Mouse (Mus musculus) limb, embryonic 15.5 days (tissue): ENCODE measurements around the gene Pnpt1. TPM values are rescaled to one million over a fixed set of nuclear protein-coding genes. Genes with fewer than 3 reads are reported as not detected.
A peak's percentile ranks its signal among the peaks of the same experiment; 100 is the strongest.

Source experiments
- ATAC-seq: fragments of 200-750 bp; cut with Nextera tagmentation; 2 replicates; pipeline ENCODE4 v1.8.0; 2017; ENCODE audit warnings: low read depth, moderate TSS enrichment; ENCODE audit not compliant: insufficient number of reproducible peaks, low FRiP score, low TSS enrichment
- H3K27ac ChIP-seq: fragments of 300-500 bp; sonication (generic); 2 replicates; pipeline ENCODE4 v1.5.1; 2015; ENCODE audit warnings: moderate library complexity, mild to moderate bottlenecking, inconsistent platforms
- H3K27me3 ChIP-seq: fragments of 300-500 bp; sonication (generic); 2 replicates; pipeline ENCODE4 v1.6.1; 2015; ENCODE audit warnings: inconsistent platforms
- H3K36me3 ChIP-seq: fragments of 300-500 bp; sonication (generic); 2 replicates; pipeline ENCODE4 v1.6.1; 2015; ENCODE audit warnings: inconsistent platforms
- H3K4me1 ChIP-seq: fragments of 300-500 bp; sonication (generic); 2 replicates; pipeline ENCODE4 v1.6.1; 2015; ENCODE audit warnings: inconsistent platforms
- H3K4me2 ChIP-seq: fragments of 300-500 bp; sonication (generic); 2 replicates; pipeline ENCODE4 v1.6.1; 2015; ENCODE audit warnings: mild to moderate bottlenecking, inconsistent platforms
- H3K4me3 ChIP-seq: fragments of 300-500 bp; sonication (generic); 2 replicates; pipeline ENCODE4 v1.5.1; 2015; ENCODE audit warnings: mild to moderate bottlenecking, inconsistent platforms
- H3K9ac ChIP-seq: fragments of 300-500 bp; sonication (generic); 2 replicates; pipeline ENCODE4 v1.6.1; 2015; ENCODE audit warnings: inconsistent platforms
- H3K9me3 ChIP-seq: fragments of 300-500 bp; sonication (generic); 2 replicates; pipeline ENCODE4 v1.6.1; 2016; ENCODE audit warnings: inconsistent platforms
- WGBS: fragments of 180-500 bp; shearing (Covaris S2); methylation state at CpG from one replicate; pipeline ENCODE4 v1.1.7; 2015; 5-methylcytosine and 5-hydroxymethylcytosine counted together
- polyA plus RNA-seq: library from polyadenylated mRNA; unstranded; fragments of >200 nt; fragmentation: Nextera tagmentation; extraction: Ambion mirVana; gene quantifications from 2 replicates; pipeline ENCODE4 v1.2.1, GENCODE M21; 2015

The Pnpt1 gene
- polyA plus RNA-seq, result 32.0 and 32.2 TPM in 2 replicates

DNA sequence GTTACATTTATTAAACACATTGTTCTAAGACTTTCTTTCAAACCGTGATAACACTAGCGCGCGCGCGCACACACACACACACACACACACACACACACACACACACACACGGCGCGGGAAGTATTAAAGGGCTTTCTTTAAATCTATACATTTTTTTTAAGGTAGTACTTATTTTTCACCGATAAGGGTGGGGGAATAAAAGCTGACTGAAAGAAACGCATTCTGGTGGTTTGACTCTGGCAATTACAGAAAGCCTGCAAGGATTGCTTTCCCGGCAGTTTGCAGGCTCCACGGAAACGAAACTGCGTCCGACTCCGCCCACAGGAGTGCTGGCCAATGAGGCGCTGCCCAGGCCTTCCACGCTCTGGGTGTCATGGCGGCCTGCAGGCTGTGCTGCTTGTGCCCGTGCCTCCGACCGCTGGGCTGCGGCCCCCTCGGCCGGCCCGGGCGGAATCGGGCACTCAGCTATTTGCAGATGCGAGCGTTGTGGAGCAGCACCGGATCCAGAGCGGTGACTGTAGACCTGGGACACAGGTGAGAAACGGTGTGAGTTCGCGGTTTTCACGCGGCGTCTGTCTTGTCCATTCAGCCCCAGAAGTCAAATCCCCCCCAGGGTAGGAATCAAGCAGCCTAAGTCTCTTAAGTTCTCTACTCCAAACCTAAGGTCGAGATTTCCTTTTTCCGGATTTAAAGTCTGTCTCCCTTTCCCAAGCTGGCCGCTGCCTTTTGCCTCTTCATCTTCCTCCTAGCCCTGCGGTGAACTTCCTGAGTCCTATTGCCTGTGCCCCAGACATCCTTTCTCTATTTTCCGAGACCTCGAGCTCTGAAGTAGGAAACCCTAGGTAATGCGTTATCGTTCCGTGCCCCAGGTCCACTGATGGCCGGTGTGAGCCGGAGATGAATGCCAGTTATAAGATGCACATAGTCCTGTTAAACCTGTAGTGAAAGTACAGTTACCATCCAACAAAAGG, at the start of gene Pnpt1:
TSS of gene Pnpt1 (plus strand) at position 360 of the 971 bp plus-strand sequence.
- no peaks in the 10 kb centered on the region for H3K9me3 ChIP-seq
- H3K4me3 ChIP-seq, result peak within 1 kb of the TSS; percentile 93
- no peaks in the 10 kb centered on the region for H3K27me3 ChIP-seq
- WGBS, result 5% methylated on average over 50 of the region's 50 CpGs
- H3K27ac ChIP-seq, result peak within 1 kb of the TSS; percentile 87
- peaks cover 4% of the 10 kb centered on the region; the same call in 1 of the 2 replicates for H3K4me1 ChIP-seq
- H3K4me2 ChIP-seq, result peak within 1 kb of the TSS; percentile 67
- H3K9ac ChIP-seq, result peak within 1 kb of the TSS; percentile 71
- peaks cover 15% of the 10 kb centered on the region for H3K36me3 ChIP-seq
- peak; percentile 96 for ATAC-seq

DNA sequence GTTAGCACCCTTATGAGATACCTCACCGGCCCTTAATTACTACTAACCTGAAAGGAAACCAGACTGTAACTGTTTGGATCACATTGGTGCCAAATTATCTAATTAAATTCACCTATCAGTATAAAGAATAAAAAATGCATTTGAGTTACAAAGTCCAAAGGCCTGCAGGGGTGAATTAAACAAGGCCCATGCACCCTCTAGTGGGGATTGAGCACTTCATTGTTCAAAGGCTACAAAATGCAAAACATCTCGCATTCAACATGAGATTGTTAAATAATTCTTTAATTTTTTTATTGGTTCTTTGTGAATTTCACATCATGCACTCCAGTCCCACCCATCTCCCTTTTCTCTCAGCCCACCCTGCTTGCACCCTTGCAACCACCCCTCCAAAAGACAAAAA, 38.1 kb upstream of the Pnpt1 start:
- Histone ChIP-seq H3K4me3 (no peak overlapping the region), H3K9me3 (no peaks in the 10 kb centered on the region), H3K4me2 (no peak overlapping the region), H3K9ac (no peak overlapping the region), H3K4me1 (no peaks in the 10 kb centered on the region), H3K27me3 (no peaks in the 10 kb centered on the region), H3K36me3 (no peaks in the 10 kb centered on the region), H3K27ac (no peak overlapping the region)
- WGBS, result 64% methylated on average over 2 of the region's 2 CpGs
- no peak for ATAC-seq

DNA sequence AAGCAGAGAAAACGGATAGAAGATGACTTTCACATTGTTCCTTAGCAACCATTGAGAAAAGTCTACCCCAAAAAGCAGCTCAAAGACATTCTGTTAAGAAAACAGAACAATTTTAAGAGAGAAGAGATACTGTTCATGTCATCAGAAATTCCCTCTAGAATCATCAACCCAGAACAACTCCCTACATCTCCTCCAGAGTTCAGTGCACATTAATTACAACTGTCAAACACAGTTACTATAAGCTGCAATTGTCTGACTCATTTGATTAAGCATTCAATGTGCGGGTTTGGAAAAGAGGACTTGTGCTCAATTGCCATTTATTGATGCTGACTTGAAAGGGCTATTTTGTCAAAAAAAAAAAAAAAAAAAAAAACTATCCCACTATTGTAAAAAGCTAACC, 31.6 kb upstream of the Pnpt1 start:
- no peak overlapping the region for H3K4me2 ChIP-seq
- no peaks in the 10 kb centered on the region for H3K4me1 ChIP-seq
- no peak for ATAC-seq
- no peak overlapping the region for H3K27ac ChIP-seq
- H3K36me3 ChIP-seq, result no peaks in the 10 kb centered on the region
- H3K9ac ChIP-seq, result no peak overlapping the region
- no peak overlapping the region for H3K4me3 ChIP-seq
- 64% methylated on average over 2 of the region's 2 CpGs for WGBS
- no peaks in the 10 kb centered on the region for H3K9me3 ChIP-seq
- no peaks in the 10 kb centered on the region for H3K27me3 ChIP-seq

DNA sequence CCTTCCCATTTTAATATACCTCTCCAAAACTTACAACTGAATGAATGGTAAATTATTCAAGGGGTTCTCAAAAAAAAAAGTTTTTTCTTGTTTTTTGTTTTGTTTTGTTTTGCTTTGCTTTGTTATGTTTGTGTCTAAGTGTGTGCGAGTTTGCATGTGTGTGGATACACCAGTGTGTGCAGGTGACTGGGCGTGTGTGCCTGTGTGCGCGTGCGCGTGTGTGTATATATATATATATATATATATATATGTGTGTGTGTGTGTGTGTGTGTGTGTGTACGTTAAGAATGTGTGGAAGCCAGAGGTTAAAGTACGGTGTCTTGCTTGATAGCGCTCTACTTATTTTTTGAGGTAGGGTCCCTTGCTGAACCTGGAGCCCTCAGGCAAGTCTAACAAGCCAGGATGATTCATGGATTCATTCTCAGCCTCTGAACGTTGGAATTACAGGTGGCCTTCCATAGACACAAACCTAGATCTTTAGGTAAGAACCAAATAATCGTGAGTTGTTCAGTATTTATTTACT, 621 bp upstream of the Pnpt1 start:
- Histone ChIP-seq H3K36me3 (peaks cover 15% of the 10 kb centered on the region), H3K9me3 (no peaks in the 10 kb centered on the region), H3K27me3 (no peaks in the 10 kb centered on the region), H3K4me2 (peak overlapping the region; percentile 67), H3K9ac (no peak overlapping the region), H3K4me1 (peaks cover 4% of the 10 kb centered on the region; the same call in 1 of the 2 replicates), H3K27ac (no peak overlapping the region), H3K4me3 (peak overlapping the region; percentile 93)
- 54% methylated on average over 11 of the region's 11 CpGs for WGBS
- ATAC-seq, result no peak

DNA sequence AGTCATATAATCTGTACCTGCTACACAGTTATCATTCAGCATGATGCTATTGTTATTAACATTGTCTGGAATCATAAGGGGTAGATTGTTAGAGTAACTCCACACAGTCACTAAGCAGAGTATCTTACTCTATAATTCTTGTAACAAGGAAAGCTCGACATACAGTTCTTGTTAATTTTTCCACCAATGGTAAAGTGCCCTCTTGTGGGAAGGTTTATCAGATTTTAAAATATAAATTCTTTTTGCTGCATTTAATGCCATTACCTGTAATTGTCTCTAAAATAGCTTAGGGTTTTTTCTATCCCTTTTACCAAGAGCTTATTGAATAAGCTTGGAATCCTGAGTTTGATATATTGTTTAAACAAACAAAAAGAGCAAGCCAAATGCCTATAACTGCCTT, 10.1 kb downstream of the Pnpt1 start:
- Histone ChIP-seq H3K27ac (no peak overlapping the region), H3K27me3 (no peaks in the 10 kb centered on the region), H3K4me2 (no peak overlapping the region), H3K4me3 (no peak overlapping the region), H3K9me3 (no peaks in the 10 kb centered on the region), H3K4me1 (no peaks in the 10 kb centered on the region), H3K36me3 (peaks cover 24% of the 10 kb centered on the region), H3K9ac (no peak overlapping the region)
- no peak for ATAC-seq
- 45% methylated on average over 1 of the region's 1 CpGs for WGBS

DNA sequence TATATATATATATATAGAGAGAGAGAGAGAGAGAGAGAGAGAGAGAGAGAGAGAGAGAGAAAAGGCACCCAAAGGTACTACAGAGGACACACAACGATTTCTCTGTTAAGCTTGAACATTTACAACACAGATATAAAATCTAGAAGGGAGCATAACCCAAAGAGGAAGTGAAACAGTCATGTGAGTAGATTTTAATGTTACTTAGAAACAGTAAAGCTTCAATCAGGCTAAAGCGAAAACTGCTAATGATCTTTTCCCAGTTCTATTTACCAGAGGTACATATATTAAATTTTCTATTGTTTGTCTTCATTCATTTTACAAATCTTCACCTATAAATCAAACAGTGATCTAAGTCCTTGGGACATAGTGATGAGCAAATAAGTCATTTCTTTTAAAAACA, 18.4 kb downstream of the Pnpt1 start:
- Histone ChIP-seq H3K4me1 (no peaks in the 10 kb centered on the region), H3K4me2 (no peak overlapping the region), H3K9me3 (no peaks in the 10 kb centered on the region), H3K36me3 (peaks cover 32% of the 10 kb centered on the region), H3K27me3 (no peaks in the 10 kb centered on the region), H3K9ac (no peak overlapping the region), H3K27ac (no peak overlapping the region), H3K4me3 (no peak overlapping the region)
- no peak for ATAC-seq
- 86% methylated on average over 2 of the region's 2 CpGs for WGBS

DNA sequence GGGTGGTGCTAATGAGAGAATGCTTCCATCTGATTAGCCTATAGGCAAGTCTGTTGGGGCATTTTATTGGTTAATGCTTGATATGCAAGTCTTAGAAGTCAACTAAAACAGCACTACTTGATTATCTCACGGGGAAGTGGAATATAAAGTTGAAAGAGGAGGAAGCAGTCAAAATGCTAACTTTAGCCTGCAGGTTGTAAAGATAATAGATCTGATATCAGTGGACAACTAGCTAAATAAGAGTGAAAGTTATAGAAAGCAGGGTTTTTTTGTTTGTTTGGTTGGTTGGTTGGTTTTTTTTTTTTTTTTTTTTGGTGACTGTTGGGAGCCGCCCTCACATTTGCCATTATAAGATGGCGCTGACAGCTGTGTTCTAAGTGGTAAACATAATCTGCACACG, 33.0 kb downstream of the Pnpt1 start:
- peaks cover 23% of the 10 kb centered on the region for H3K36me3 ChIP-seq
- H3K9me3 ChIP-seq, result no peaks in the 10 kb centered on the region
- H3K4me2 ChIP-seq, result no peak overlapping the region
- WGBS, result 84% methylated on average over 4 of the region's 4 CpGs
- no peak overlapping the region for H3K27ac ChIP-seq
- ATAC-seq, result no peak
- H3K4me3 ChIP-seq, result no peak overlapping the region
- no peaks in the 10 kb centered on the region for H3K27me3 ChIP-seq
- H3K9ac ChIP-seq, result no peak overlapping the region
- no peaks in the 10 kb centered on the region for H3K4me1 ChIP-seq

DNA sequence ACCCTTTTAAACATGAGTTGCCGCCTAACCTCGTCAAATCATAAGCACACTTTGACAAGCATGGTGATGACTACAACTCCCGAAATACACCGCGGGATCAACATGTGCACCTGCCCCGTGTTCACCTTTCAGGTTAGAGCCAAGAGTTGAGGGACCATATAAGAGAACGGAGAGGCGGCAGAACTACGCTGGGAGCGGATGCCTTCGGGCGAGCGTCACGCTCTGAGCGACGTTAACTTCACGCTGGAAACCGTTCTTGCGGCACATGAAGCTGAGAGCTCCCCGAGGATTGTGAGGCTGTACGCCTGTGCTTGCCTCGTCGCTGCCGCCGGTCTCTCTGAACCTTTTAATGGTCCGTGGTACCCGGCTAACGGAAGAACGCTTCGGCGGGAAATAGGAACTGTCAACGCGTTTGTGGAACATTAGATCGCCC, 41.4 kb downstream of the Pnpt1 start:
- Histone ChIP-seq H3K27me3 (no peaks in the 10 kb centered on the region), H3K9me3 (no peaks in the 10 kb centered on the region), H3K27ac (peak overlapping the region; percentile 97), H3K4me1 (peaks cover 6% of the 10 kb centered on the region), H3K36me3 (no peaks in the 10 kb centered on the region), H3K4me3 (peak overlapping the region; percentile 95), H3K4me2 (peak overlapping the region; percentile 88), H3K9ac (peak overlapping the region; percentile 56)
- under 1% methylated on average over 34 of the region's 34 CpGs for WGBS
- ATAC-seq, result no peak

DNA sequence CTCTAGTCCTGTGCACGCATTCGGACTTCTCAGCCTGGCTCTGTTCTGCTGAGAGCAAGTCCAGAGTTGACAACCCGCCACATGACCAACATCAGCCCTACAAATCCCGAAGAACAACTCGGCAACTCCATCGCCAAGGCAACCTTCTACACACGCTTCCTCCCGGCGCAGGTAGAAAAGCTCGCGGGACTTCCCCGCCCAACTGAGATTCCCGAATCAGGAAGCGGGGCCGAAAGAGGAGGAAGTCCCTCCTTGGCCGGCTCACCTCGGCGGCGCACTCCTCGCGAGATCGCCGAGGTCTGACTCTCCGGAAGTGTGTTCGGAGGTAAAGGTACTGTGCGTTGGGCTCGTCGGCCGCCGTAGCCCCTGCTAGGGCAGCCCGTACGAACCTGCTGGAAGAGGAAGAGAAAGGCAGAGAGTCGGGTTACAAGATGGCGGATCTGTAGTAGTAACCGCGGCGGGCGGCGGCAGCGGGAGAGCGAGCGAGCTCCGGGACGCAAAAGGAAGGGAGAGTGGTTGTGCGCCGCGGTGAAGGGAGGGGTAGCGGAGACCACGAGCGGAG, 42.1 kb downstream of the Pnpt1 start, which contains the start of gene Ppp4r3b:
TSS of gene Ppp4r3b (plus strand) at position 328 of the 562 bp plus-strand sequence.
- under 1% methylated on average over 50 of the region's 50 CpGs for WGBS

DNA sequence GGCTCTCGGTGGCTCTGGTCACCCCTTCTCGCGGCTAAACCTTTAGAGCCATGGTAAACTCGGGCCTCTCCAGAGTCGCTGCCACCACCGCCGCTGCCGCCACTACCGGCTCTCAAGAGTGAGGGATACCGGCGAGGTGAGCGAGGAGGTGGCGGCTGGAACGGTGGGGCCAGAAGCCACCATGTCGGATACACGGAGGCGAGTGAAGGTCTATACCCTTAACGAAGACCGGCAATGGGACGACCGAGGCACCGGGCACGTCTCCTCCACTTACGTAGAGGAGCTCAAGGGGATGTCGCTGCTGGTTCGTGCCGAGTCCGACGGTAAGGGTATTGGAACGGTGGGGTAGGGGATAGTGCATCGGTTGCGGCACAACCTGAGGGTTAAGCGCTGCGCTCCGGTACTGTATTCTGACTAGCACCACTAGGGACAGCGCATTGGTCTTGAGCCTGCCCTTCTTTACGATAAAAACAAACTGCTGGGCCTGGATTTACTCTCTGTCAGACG, 42.6 kb downstream of the Pnpt1 start:
- no peaks in the 10 kb centered on the region for H3K36me3 ChIP-seq
- H3K9ac ChIP-seq, result peak overlapping the region; percentile 95
- H3K27ac ChIP-seq, result peak overlapping the region; percentile 97
- H3K4me1 ChIP-seq, result peaks cover 6% of the 10 kb centered on the region
- peak; percentile 63 for ATAC-seq
- no peaks in the 10 kb centered on the region for H3K27me3 ChIP-seq
- H3K4me2 ChIP-seq, result peak overlapping the region; percentile 63
- under 1% methylated on average over 38 of the region's 38 CpGs for WGBS
- H3K4me3 ChIP-seq, result peak overlapping the region; percentile 95
- H3K9me3 ChIP-seq, result no peaks in the 10 kb centered on the region

More for the DNA sequence above, 42.1 kb downstream of the Pnpt1 start, which contains the start of gene Ppp4r3b:
- Histone ChIP-seq H3K4me3 (peak within 1 kb of the TSS; percentile 95), H3K36me3 (no peaks in the 10 kb centered on the region), H3K4me2 (peak within 1 kb of the TSS; percentile 88), H3K4me1 (peaks cover 6% of the 10 kb centered on the region), H3K9me3 (no peaks in the 10 kb centered on the region), H3K27ac (peak within 1 kb of the TSS; percentile 97), H3K27me3 (no peaks in the 10 kb centered on the region), H3K9ac (peak within 1 kb of the TSS; percentile 95)
- ATAC-seq, result peak; percentile 97

DNA sequence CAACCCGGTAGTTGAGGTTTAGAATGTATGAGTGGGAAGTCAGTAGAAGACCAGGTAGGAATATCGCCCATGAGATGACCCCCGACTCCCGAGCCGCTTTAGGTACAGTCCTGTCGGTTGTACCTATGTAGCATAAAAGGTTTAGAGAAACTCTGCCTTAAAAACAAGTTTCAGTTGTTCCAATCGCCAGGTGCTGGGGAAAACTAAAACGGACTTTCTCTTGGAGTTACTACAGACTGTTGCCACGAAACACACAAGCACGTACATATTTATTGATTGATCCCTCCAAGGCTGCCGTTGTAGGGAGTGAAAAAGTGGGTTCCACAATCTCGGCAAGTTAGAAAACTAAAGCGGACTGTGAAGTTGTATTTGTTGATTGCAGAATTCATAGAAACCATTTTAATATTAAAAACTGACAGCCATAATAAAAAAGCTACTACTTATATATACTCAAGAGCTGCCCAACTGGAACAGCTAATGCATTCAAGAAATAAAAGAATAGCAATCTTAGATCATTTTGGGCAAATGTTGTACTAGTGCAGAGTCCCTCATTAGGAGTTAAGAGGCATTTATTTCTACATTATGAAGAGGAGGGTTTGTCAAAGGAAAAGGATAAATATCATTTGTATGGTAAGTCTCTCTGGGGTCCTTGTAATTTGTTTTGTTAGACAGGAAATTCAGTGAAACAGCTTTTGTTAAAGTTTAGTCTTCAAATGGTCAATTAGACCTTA, 43.3 kb downstream of the Pnpt1 start:
- H3K9me3 ChIP-seq, result no peaks in the 10 kb centered on the region
- peak overlapping the region; percentile 63 for H3K4me2 ChIP-seq
- H3K9ac ChIP-seq, result peak overlapping the region; percentile 95
- H3K4me1 ChIP-seq, result peaks cover 6% of the 10 kb centered on the region
- no peak for ATAC-seq
- H3K27ac ChIP-seq, result peak overlapping the region; percentile 97; the same call in 1 of the 2 replicates
- H3K36me3 ChIP-seq, result no peaks in the 10 kb centered on the region
- H3K27me3 ChIP-seq, result no peaks in the 10 kb centered on the region
- 3% methylated on average over 13 of the region's 13 CpGs for WGBS
- H3K4me3 ChIP-seq, result peak overlapping the region; percentile 95
